Mouse (Mus musculus): ENCODE results near the gene Rapsn.

Rapsn gene

DNA sequence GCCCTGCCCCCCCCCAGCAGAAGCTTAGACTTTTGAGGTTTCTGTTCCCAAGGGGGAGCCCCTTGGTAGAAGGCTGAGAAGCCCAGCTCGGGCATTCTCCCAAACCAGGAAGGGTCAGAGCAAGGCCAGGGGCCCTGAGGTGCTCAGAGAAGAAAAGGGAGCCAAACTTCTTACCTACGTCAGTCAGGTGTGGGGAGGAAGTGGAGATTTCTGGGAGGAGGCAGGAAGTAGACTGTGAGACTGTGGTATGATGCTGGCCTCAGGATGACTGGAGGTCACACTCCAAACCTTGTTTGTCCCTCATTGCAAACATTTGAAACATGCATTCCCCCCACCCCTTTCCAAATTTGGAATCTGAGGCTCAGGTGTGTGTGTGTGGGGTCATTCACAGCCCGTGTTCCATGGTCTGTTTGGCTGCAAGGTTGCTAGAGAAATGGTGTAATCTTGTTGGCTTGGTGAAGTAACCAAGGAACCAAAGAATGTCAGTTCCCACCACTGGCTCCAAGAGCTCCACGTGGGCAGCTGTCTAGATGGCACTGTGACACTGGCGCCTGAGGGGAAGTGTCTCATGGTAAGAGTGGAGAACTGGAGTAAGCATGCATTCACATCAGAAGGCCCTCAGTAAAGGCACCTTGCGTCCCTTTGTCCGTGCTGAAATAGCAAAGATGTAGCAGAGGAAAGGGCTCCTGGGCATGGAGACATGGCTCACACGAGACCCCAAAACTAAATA, 45.5 kb downstream of the Rapsn start:
- peak in 1 of 2 experiments; percentile 50 for DNase-seq

DNA sequence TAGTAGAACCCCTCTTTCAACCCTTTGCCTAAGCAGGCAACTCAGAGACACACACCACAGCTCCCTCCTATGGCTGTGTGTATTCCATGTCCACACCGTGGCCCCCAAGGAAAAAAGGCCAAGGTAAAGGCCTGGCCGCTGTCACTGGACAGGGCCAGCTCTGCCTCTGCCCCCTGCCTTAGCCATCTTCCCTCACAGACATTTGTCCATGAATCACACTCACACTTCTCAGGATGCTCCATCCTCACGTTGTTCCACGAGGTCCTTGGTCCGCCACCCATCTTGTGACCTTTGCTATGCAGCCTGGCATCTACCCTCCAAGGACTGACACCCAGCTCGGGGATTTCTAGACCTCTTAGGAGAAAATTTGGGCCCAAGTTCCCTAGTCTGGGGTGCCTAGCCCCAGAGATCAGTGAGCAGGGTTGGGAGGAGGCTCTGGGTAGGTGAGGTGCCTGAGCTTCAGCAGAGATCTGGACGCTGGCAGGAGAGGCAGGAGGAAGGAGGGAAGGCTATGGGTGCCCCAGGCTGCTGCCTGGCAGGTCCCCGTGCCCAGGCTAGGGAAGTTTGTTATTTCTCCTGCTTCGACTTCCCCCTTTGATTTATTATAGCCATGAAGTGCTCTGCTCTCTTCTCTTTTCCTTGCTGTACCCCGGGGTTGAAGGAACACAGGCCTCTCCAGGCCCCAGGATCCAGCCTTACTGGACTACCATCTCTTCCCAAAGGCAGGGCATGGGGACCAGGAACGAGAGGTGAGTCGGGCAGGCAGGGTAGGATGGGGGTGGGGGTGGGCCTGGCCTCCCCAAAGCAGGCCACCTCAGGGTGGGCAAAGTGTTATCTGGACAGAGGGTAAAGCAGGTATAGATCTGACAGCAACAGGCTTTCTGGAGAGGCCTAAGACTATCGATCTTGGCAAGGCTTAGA, 46.6 kb downstream of the Rapsn start, which contains the start of gene Spi1:
TSS of gene Spi1 (plus strand) at position 616 of the 921 bp plus-strand sequence.
- DNase-seq: no peak

DNA sequence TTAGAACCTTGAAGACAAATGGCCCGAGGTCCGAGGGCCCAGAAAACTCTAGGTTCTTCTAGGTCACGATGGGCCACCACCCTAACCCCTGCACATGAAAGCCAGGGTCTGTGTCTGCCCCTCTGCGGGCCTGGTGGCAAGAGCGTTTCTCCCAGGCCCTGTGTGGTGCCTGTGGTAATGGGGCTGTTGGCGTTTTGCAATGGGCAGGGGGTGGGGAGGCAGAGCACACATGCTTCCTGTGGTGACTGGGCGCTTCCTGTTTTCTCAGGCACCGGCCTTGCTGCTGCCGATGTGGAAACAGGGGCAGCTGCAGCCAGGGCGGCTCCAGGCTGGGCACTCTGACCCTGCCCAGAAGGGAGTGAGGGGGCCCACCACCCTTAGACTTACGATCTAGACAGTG, 47.4 kb downstream of the Rapsn start:
- peak; percentile 83 to 86 for DNase-seq

DNA sequence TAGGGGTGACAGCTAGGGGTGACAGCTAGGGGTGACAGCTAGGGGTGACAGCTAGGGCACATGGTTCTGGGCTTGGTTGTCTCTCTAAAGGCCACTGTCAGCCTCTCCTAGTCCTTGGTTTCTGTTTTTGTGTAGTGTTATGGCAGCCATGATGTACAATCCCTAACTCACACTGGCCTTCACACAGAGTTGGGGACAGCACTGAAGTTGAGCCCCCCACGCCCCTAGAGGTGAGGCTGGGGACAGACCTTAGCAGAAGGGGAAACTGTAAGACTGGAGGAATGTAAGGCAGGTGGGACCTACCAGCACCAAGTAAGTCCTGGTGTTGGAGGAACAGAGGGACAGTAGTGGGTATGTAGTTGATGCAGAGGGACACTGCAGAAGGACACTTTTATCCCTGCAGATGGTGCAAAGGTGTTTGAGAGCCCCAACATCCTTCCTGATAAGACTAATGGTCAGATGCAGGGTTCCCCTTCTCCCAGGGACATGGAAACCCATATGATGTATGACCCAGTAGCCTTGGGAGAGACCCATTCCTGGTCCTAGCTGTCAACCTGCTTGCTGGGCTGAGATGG, 48.0 kb downstream of the Rapsn start:
- no peak for DNase-seq

- peak; percentile 59 to 64 for DNase-seq
Observed at GRCm38 (mm10) chr2:91084179-91084820, 48.9 kb downstream of the Rapsn start.

- no peak for DNase-seq
Observed at GRCm38 (mm10) chr2:91085494-91086391, 50.3 kb downstream of the Rapsn start.

DNA sequence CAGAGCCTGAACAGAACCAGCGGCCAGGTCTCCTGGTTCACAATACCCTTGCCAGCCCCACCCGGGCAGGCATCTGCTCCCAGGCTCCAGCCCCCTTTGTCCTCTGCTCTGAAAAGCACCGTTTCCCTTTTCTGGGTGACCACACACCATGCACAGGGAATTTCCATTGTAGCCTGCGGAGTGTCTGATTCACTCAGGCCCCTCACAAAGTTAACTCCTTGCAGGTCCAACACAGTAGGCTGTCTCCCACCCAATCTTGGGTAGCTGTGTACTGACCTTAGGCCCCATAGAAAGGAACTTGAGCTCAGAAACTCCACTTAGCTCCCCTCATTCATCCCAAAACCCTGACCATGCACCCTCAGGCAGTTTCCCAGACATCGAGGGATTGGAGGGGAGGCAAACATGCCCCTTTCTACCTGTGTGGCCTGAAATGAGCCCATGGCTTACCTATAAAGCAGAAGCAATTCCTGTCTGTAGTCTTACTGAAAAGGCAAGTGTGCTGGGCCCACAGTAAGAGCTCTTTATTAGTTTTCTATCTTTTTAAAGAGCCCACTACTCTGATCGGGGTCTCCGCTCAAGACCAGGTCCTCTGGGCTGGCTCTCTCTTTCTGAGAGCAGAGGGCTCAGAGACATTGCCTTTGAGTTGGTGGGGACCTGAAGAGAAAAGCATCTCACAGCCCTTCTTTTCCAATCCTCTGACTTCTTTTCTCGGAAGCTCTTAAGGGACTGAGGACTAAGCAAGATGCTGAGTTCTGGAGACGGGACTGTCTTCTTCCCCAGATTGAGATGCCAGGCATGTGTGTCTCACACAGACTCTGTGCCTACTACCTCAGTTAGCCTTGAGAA, 51.2 kb downstream of the Rapsn start:
- DNase-seq: peak in 1 of 2 experiments; percentile 50

DNA sequence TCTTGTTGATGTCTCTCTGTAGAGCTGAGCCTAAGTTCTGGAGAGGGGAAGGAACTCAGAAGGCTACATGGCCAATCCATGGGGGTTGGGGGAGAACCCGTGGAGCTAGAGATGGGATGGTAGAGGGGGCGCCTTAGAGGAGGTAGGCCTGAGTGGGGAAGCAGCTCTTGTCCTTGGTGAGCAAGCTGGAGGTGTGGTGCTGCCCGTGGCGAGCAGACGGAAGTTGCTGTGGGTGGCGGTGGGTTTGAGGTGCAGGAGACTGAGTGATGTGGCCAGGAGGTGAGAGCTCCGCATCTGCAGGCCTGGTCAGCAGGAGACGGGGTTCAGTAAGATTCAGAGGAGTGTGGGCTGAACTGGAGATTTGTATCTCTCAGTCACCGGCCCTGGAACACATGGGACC, 52.0 kb downstream of the Rapsn start:
- no peak for DNase-seq

DNA sequence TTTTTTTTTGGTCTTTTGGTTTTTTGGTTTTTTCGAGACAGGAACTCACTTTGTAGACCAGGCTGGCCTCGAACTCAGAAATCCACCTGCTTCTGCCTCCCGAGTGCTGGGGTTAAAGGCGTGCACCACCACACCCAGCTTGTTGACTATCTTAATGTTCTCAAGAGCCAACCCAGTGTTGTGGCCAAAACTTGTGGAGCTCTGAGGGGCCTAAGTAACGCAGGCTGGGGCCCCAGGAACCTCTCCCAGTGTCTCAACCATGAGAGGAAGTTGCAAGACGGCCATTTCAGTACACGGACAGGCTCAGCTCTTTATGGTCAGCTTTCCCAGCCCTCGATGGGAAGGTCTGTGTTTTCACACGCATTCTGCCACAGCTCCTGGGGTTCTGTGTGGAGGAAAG, 53.6 kb downstream of the Rapsn start:
- DNase-seq: peak in 1 of 2 experiments; percentile 48

DNA sequence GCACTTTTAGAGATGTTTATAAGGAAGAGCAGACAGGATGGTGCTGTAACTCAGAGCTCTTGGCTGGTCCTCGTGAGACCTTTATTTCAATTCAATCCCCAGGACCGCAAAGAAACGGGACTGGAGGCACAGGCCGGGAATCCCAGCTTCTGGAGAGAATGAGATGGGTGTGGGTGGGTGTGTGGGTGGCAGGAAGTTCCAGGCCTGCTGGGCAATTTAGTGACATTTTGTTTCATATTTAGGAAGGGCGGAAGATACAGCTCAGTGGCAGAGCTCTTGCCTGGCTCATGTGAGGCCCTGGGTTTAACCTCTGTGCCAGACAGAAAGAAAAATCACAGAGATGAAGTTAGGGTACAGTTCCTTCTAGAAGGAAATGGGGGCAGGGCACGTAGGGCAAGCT, 54.8 kb downstream of the Rapsn start:
- peak in 1 of 2 experiments; percentile 39 for DNase-seq

GRCm38 (mm10) chr2:91090827-91091226, 55.4 kb downstream of the Rapsn start:
- DNase-seq: no peak

Measured in lung, postnatal 4 days (tissue).